Mouse (Mus musculus): ENCODE measurements at regions not wholly inside any gene's neighbourhood (a gene's known extent, or its start where the extent isn't known, plus 50 kb on each side); places are given as distances from the start of the nearest gene placed in this dataset.
"Not testable (repeated sequence)": the region's sequence is repeated elsewhere in the genome, so short reads cannot be mapped to it uniquely, and the experiment has no call there.

DNA sequence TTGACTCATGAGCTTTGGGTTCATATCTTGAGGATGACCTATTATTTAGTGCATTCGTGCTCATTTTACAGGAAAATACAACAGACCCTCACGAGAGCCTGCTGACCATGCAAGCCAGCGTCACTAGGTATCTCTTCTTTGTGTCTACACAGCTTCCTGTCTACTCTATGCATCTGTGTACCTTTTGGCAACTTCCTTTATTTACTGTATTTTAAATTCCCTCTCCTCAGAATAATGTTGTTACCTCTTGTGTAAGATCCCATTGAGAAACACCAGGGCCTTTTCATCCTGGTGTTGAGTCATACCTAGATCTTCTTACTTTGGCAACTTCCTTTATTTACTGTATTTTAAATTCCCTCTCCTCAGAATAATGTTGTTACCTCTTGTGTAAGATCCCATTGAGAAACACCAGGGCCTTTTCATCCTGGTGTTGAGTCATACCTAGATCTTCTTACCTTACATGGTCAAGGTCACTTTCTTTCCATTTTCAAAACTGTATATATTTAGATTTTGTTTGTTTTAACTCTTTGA lies 639.1 kb upstream of the Rorb start:
- TF ChIP-seq CTCF (IDR thresholded peaks at IDR 0.05; ENCODE audit: borderline replicate concordance, insufficient read depth, low read depth, low read length); POLR2A (IDR thresholded peaks at IDR 0.05; ENCODE audit: borderline replicate concordance, insufficient read depth, low read length): not testable (repeated sequence)

Data from cerebellum, adult 2 months (tissue).